Mouse (Mus musculus) adrenal gland, postnatal 36 days (tissue): ENCODE results near the gene Rfc5. TPM values are rescaled to one million over a fixed set of nuclear protein-coding genes. Genes with fewer than 3 reads are reported as not detected.

ENCODE experiments used
- DNase-seq, 2 experiments: peaks; one replicate each; pipeline ENCODE4 v3.0.0; 2021; ENCODE audit warnings: mixed read lengths in 1 of 2
- total RNA-seq, 2 experiments: library from RNA; stranded (reverse); gene quantifications; 2 replicates each; pipeline ENCODE4 v1.2.3; 2021

Rfc5 gene
- total RNA-seq, 2 experiments from 2014 or later, result 7.5 to 8.7 TPM

- no peak for DNase-seq
Observed at GRCm38 (mm10) chr5:117374372-117375049, 14.3 kb downstream of the Rfc5 start.

DNA sequence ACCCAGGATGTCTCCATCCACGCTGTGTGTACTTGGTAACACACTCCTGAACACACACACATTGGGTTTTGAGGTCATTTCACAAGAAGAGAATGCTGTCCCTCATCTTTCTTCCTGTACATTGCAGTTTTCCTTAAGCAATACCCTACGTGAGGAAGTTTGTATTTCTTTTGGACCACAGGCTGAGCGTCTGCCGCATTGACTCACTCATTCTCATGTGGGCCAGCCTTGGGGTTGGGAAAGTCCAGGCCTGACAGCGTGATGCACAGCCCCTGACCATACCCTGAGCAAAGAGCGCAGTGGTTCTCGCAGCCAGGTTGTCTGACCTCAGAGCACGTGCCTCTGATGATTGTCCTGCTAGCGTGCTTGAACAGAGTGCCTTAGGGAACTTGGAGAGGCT is 15.4 kb downstream of the Rfc5 start:
- DNase-seq, result no peak

DNA sequence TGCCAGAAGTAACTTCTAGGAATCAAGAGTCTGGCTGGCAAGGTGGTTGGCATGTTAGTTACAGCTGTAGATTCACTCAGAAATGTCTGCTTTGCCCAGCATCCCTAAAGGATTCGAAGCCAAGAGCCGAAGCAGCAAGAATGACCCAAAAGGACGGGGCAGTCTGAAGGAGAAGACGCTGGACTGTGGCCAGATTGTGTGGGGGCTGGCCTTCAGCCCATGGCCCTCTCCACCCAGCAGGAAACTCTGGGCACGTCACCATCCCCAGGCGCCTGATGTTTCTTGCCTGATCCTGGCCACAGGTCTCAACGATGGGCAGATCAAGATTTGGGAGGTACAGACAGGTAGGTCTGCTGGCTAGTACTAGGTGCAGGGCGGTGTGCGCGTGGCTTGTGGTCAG is 18.3 kb downstream of the Rfc5 start:
- DNase-seq, result peak; percentile 41 to 56

DNA sequence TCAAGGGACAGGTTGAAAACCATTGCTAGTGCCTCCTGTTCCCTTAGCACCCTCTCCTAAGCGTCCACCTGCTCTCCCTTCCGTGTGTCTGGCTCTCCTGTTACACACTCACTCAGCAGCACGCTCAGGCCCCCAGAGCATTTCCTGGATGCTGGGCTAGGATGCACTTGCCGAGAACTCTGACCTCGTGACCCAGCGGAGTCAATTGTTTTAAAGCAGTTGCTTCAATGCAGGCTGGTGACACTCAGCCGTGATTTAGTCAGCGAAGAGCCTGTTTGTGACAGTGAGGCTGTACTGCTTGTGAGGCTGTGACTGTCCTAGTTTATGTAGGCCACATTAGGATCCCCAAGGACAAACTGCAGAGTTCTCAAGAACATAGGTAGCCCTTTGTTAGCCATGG is 21.6 kb downstream of the Rfc5 start:
- DNase-seq, result peak in 1 of 2 experiments; percentile 43

GRCm38 (mm10) chr5:117365904-117366561 is 22.8 kb downstream of the Rfc5 start:
- no peak for DNase-seq

GRCm38 (mm10) chr5:117364821-117365220 is 24.0 kb downstream of the Rfc5 start:
- DNase-seq, result no peak

GRCm38 (mm10) chr5:117363066-117363782 is 25.6 kb downstream of the Rfc5 start:
- peak; percentile 76 to 78 for DNase-seq

- no peak for DNase-seq
Observed at GRCm38 (mm10) chr5:117361590-117361989, 27.3 kb downstream of the Rfc5 start.

- peak; percentile 43 to 50 for DNase-seq
Observed at GRCm38 (mm10) chr5:117360631-117361541, 28.0 kb downstream of the Rfc5 start.

DNA sequence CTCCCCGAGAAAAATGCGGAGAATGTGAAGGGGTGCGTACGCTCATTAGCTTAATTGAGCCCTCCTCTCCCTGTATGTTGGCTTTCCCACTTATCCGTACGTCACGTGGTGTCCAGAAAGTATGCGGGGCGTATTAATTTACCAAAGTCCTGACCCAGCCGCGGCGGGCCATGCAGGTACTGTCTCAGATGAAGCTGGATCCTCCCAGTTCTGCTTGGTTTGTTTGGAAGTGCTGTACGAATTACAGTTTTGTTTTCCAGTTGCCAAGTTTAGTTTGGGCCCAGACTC is 28.7 kb downstream of the Rfc5 start:
- no peak for DNase-seq

DNA sequence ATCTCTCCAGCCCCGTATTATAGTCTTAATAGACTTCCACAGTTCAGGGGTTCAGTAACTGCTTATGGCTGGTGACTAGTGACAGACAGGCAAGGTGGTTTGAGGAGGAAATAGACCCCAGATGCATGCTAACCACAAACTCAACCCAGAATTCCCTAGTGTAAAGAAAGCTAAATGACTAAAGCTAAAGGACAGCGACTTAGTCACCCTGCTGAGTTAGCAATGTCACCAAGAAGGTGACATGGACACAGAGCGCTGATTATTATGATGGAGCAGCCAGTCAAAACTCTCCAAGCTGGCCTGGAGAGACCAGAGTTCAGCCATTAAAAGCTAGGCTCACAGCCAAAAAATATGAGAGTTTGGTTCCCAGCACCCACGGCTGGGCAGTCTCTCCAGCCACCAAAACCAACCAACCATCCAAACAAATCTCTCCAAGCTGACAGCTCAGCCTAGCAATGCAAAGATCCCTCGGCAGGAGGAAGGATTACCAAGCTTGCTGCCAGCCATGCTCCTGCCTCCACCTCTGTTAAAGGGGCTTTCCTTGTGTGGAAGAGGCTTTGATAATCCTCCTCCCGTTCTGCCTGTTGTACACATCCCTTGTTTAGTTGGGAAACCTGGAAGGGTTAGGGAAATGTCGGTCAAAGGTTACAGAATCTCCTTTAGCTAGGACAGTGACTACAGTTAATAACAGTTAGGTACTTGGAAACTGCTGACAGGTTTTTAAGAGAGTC is 29.2 kb downstream of the Rfc5 start:
- DNase-seq, result peak in 1 of 2 experiments; percentile 26

DNA sequence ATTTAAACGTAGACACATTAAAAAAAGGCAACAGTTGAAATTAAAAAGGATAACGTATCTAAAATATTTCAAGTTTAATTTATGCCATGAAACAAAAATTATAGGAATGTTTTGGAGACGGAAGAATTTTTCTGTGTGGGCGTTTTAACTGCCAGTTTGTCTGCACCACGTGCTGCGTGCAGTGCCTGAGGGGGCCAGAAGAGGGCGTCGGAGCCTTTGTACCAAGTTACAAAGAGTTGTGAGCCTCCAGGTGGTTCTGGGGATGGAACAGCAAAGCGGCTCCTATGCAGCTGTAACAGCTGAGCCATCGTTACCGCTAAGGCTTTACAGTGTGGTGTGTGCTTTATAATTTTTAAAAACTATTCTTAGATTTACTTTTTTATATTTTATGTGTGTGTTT is 30.1 kb downstream of the Rfc5 start:
- peak; percentile 83 to 87 for DNase-seq

GRCm38 (mm10) chr5:117358248-117358630 is 30.6 kb downstream of the Rfc5 start:
- no peak for DNase-seq

GRCm38 (mm10) chr5:117357478-117358247 is 31.2 kb downstream of the Rfc5 start:
- peak; percentile 26 to 42 for DNase-seq

DNA sequence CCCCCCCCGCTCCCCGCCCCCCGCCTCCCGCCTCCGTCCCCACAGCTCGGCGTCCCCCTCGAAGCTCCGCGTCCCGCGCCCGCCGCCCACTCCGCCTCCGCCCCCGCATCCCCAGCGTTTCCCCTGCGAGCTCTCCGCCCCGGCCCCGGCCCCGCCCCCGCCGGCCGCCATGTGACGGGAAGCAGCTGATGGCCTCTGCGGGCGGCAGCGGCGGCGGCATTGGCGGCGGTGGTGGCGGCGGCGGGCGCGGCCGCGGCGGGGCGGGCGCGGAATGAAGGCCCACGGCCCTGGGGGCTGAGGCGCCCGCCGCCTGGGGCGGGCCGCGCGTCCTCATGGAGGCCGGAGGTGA is 31.7 kb downstream of the Rfc5 start, which contains the start of gene Wsb2:
TSS of gene Wsb2 (plus strand) at position 176 of the 349 bp plus-strand sequence.
- DNase-seq, result peak; percentile 92 to 97

- DNase-seq, result peak; percentile 82 to 87
Observed at GRCm38 (mm10) chr5:117356365-117357128, 32.3 kb downstream of the Rfc5 start.

- DNase-seq, result no peak
Observed at GRCm38 (mm10) chr5:117355648-117356303, 33.1 kb downstream of the Rfc5 start.

DNA sequence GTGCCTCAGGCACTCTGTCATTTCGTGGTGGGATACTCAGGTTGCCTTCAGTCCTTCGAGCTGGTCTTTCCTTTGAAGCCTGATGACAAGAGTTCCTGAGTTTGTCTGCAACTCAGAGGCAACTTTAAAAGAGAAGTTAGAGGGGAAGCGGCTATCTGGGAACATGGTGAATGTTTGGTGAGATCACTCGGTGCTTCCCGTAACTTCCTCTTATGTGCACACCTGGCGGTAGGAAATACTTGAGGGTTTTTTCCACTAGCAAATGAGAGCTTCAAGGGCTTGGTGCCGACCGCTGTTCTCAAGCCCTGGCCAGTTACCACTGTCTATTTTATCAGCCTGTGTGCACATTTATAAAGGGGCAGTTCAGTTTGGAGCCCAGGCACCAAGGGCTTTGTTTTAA is 34.7 kb downstream of the Rfc5 start:
- no peak for DNase-seq

DNA sequence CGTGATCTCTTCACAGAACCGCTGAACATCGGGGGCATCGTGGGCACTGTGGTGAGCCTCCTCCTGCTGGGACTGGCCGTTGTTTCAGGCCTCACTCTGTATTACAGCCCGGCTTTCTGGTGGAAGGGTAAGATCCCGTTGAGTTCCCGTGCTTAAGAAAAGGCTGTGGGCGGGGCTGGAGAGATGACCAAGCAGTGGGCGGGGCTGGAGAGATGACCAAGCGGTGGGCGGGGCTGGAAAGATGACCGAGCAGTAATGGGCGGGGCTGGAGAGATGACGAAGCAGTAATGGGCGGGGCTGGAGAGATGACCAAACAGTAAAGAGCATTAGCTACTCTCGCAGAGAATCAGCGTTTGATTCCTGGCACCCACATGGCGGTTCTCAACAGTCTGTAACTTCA is 40.6 kb downstream of the Rfc5 start:
- DNase-seq, result peak; percentile 76 to 79
